Mouse (Mus musculus): ENCODE measurements at regions not wholly inside any gene's neighbourhood (a gene's known extent, or its start where the extent isn't known, plus 50 kb on each side); places are given as distances from the start of the nearest gene placed in this dataset.

GRCm38 (mm10) chr17:80796386-80796785 is 68.1 kb upstream of the Map4k3 start:
- DNase-seq (ENCODE audit: low spot score in 2 of 2), result no peak

GRCm38 (mm10) chr17:80795453-80796105 is 67.3 kb upstream of the Map4k3 start:
- DNase-seq (ENCODE audit: low spot score in 2 of 2), result no peak

GRCm38 (mm10) chr17:80792605-80793004 is 64.3 kb upstream of the Map4k3 start:
- DNase-seq (ENCODE audit: low spot score in 2 of 2), result no peak

- no peak for DNase-seq (ENCODE audit: low spot score in 2 of 2)
Observed at GRCm38 (mm10) chr17:80789706-80790105, 61.4 kb upstream of the Map4k3 start.

GRCm38 (mm10) chr17:80789000-80789399 is 60.7 kb upstream of the Map4k3 start:
- DNase-seq (ENCODE audit: low spot score in 2 of 2), result no peak

- no peak for DNase-seq (ENCODE audit: low spot score in 2 of 2)
Observed at GRCm38 (mm10) chr17:80786858-80787257, 58.6 kb upstream of the Map4k3 start.

GRCm38 (mm10) chr17:80786061-80786851 is 58.0 kb upstream of the Map4k3 start:
- DNase-seq (ENCODE audit: low spot score in 2 of 2), result no peak

GRCm38 (mm10) chr17:80785476-80785875 is 57.2 kb upstream of the Map4k3 start:
- DNase-seq (ENCODE audit: low spot score in 2 of 2), result no peak

- DNase-seq (ENCODE audit: low spot score in 2 of 2), result no peak
Observed at GRCm38 (mm10) chr17:80785049-80785448, 56.8 kb upstream of the Map4k3 start.

- DNase-seq (ENCODE audit: low spot score in 2 of 2), result no peak
Observed at GRCm38 (mm10) chr17:80782233-80782632, 53.9 kb upstream of the Map4k3 start.

- no peak for DNase-seq (ENCODE audit: low spot score in 2 of 2)
Observed at GRCm38 (mm10) chr17:80781621-80782020, 53.3 kb upstream of the Map4k3 start.

- DNase-seq (ENCODE audit: low spot score in 2 of 2), result no peak
Observed at GRCm38 (mm10) chr17:80780303-80780702, 52.0 kb upstream of the Map4k3 start.

GRCm38 (mm10) chr17:80779782-80780181 is 51.5 kb upstream of the Map4k3 start:
- DNase-seq (ENCODE audit: low spot score in 2 of 2), result no peak

All from adrenal gland, postnatal 4 days (tissue).